Mouse (Mus musculus): ENCODE measurements around the gene Pigw.

Gene Pigw

DNA sequence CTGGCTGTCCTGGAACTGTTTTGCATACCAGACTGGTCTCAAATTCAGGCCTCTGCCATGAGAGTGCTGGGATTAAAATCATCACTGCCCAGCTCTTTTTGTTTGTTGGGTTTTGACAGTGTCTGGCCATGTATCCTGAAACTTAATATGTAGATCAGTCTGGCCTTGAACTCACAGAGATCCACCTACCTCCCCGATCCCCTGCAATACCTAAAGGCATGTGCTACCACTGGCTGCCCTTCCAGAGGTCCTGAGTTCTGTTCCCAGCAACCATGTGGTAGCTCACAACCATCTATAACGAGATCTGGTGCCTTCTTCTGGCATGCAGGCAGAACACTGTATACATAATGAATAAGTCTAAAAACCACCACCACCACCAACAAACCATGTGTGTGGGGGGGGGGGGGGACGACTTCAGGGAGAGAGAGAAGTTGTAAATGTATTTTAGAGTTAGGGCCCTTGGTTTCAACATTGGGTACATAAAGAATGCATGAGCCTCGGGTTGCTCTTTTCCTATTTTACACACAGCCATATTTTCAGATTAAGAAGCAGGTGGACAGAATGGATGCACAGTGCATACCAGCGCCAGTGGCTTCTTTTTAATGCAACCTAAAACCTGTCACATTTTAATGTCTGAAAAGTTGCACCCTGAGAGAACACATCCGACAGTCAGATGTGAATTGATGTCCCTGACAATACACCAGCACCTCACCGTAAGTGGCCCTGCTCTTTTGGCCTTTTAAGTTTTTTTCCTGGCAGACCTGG, 896 bp downstream of the Pigw start:
- 13% methylated on average over 7 of the region's 7 CpGs for WGBS

DNA sequence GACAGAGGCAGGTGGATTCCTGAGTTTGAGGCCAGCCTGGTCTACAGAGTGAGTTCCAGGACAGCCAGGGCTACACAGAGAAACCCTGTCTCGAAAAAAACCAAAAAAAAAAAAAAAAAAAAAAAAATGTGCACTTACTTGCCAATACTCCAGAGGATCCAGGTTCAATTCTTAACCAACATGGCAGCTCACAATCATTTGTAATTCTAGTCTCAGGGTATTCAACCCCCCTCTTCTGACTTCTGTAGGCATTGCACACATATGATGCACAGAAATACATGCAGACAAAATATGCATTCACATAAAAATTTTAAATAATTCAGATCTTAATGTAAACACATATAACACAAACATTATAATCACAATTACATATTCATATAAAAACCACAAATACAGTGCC, 4.1 kb downstream of the Pigw start:
- WGBS, result 38% methylated on average over 1 of the region's 1 CpGs

DNA sequence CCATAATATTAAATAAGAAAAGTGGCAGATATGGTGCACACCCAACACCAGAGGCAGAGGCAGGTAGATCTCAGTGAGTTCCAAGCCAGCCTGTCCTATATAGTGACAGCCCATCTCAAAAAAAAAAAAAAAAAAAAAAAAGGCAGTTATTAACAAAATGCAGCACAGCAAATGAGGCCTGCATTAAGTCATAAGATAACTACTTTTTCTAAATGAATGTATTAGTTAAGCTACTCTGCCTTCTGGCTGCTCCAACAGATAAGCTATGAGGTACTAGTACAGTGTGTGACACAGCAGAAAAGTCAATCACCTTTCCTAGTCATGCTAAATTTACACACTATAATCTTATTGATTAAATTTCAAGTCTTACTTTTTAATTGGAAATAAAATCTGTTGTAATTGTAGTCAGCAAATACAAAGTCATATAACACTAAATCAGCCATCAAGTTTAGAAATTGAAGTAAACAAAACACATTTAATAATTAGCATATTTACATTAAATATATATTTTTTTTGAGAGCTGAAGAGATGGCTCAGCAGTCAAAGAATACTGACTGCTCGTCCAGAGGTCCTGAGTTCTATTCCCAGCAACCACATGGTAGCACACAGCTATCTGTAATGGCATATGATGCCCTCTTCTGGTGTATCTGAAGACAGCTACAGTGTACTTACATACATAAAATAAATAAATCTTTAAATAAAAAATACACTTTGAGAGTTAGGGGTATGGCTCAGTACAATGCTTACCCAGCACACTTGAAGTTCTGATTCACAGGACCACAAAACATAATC, 6.8 kb downstream of the Pigw start:
- WGBS, result 60% methylated on average over 1 of the region's 1 CpGs

DNA sequence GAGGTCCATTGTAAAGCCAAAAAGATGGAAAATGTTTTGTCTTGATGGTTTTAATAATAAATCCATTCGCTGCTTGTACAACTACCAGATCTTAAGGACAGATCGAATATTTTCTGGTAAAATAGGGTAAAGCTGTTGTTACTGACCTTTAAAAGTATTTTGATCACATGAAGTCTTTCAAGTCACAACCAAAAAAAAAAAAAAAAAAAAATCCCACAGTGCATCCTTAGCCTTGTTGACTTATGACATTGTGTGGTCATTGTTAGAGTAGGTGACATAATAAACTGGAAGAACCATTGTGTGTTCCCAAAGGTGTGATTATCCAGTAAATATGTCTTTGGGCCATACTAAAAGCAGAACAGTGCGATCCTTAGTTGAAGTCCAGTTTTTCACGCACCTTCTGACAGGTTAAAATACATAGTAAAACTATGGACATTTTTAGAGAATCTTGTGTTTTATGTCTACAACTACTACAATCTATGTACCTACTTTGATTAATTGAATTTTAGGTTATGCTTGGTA, 8.5 kb downstream of the Pigw start:
- 63% methylated on average over 4 of the region's 4 CpGs for WGBS

DNA sequence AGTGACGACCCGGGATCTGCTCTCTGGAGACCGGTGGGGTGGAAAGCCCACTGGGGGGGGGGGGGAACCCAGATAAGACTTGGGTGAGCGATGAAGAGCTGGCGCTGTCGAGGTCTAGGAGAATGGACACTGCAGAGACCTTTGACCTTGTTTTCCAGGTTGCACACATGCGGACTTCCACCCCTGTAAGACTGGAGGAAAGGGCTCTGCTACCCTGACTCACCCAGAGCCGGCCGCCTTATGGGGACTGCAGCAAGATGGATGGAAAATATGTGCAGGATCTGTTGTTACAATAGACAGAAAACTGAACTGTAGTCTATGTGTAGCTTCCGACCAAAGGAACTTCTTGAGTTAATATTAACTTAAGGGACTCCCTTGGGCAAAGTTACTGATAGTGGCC, 9.0 kb downstream of the Pigw start:
- WGBS, result 1% methylated on average over 10 of the region's 10 CpGs

DNA sequence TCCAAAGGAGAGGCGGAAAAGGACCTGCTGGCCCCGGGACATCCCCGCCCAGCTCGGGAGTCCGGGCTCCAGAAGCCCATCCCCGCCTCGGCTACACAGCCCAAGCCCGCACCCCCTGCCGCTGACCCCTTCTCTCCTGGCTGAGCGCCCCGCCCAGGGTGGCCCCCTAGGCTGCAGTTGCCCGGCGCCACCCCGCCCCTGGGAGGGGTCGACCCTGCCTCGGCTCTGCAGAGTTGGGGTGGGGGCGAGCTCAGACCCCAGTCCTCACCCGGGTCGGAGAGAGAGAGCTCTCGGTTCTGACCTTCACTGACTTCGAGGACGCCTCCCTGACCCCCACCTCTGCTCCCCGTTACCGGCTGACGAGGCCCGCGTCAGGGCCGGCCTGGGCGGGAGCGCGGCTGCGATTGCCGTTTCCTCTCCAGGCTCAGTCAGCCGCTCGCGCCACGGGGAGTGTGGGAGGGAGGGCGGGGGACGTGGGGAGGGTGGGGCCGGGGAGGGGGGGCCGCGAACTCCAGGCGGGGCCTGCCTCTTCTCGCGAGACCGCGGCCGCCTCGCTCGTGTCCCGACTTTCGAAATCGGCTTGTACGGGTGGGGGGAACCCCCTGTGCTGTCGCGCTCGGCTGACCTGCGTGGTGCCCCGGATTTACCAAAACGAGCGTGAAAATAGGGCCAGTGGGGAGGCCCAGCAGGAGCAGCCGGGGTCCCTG, 9.6 kb downstream of the Pigw start, which contains the start of gene Ggnbp2:
Gene Ggnbp2 (minus strand): TSS at position 481 of the 707 bp plus-strand sequence.
- under 1% methylated on average over 52 of the region's 62 CpGs for WGBS

DNA sequence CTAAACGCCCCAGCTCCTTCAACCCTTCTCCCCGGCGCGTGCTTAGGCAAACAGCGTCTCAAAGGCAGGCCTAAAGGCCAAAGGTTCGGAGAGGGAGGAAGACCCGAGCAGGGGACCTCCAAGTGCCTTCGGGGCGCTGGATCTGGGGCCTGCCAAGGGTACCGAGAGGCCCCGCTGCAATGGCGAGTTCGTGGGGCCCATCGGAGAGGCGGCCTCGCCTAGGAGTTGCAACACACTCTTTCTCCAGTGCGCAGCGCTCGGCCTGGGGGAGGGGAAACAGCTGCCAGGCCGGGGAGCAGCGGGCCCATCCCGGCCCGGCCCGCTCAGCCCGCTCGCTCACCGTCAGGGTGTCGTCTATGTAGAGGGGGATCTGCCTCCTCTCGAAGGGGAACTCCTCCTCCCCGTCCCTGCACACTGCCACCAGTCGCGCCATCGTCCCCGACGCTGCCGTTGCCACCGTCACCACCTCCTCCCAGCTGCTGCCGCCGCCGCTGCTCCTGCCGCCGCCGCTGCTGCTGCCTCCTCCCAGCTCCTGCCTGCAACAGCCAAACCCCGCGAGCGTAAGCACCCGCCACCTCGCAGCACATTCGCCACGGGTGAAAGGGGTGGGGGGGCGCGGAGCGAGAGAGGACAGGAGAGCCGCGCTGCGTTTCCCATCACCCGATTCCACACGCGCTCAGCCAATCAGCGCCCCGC, 10.4 kb downstream of the Pigw start:
- WGBS, result under 1% methylated on average over 60 of the region's 61 CpGs

DNA sequence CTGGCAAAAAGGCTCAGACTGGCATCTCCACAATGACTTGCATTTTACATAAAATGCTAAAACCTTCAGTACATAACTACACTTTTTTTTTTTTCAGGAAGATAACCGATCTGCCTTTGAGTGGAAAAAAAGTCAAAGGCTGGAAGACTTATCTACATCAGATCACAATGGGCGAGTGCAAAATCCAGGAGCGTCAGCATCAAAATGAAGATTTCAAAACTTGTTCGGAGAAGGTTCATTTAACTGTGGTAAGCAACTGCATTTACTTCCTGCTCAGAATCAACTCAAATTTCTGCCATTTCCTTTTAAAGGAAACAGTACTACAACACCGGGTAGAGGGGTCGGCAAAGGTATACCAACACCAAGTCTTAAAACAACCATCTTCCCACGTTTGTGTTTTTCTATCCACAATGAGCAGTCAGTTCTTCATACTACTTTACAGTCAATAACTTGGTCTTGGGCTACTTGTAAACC, 11.3 kb downstream of the Pigw start:
- 4% methylated on average over 7 of the region's 7 CpGs for WGBS

DNA sequence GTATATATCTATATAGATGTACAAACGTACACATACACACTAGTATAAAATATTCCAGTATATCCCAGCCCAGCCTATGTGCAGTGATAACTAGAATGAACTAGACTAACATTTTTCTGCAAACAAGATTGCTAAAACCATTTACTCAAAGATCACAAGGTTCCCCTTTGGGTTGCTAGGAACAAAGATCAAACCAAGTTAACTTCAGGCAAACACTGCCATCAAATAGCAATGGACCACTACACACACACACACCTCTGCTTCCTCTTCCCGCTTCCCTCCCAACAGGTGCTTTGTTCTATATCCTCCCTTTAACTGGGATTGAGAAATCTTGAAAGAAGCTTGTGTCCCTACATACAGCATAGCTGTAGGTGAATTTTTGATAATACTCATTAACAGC, 12.5 kb downstream of the Pigw start:
- WGBS, result 73% methylated on average over 2 of the region's 2 CpGs

DNA sequence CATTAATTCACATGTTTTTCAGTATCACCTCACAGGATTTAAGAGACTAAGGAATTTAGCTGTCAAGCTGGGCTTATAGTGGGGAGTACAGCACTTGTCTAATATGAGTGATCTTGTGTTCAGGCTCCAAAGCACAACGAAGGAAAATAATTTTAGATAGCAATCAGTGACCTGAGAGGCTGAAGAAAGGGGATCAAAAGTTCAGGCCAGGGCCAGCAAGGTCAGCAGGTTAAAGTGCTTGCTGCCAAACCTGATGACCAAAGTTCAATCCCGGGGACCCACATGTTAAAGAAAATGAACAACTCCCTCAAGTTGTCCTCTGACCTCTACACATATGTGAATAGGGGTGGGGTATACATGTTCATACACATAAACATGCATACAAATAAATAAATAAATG, 14.8 kb downstream of the Pigw start:
- 70% methylated on average over 2 of the region's 2 CpGs for WGBS

DNA sequence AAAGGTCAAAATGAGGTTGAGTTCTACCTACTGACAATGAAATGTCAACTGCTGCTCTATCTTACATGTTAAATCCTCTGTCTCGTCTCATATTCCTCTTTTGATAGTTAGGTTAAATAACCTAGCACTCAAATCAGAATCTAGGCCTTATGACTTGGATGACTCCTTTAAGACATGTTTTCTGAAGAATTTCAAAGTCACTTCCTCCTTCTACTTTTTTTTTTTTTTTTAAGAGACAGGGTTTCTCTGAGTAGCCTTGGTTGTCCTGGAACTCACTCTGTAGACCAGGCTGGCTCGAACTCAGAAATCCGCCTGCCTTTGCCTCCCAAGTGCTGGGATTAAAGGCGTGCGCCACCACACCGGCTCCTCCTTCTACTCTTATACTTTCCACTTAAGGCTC, 24.8 kb downstream of the Pigw start:
- 96% methylated on average over 6 of the region's 6 CpGs for WGBS

DNA sequence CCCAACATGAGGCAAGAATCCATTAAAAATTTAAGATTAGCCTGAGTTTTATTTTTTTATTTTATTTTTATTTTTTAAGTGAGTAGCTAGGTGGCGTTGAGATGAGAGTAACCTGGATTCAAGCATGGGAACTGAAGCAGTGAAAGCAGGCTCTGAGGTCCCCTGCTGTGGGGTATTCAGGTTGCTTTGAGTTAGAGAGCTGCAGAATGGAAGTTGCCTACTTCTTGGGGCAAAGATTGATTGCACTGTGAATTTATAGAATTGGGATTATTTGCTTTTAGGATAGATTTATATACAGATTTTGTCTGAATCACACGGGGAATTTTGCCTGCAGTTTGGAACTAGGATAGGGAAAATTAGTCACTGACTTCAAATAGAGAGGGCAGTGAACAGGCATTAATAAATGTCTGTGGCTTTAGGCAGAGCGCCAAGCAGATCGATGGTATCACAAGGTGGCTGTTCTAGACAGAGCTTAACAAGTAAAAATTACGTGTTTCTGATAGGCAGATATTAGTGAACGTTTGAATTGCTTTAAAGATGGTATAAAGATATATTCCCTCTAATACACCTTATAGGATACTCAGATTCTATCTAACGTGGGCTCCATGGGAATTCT, 32.5 kb downstream of the Pigw start:
- 83% methylated on average over 7 of the region's 7 CpGs for WGBS

DNA sequence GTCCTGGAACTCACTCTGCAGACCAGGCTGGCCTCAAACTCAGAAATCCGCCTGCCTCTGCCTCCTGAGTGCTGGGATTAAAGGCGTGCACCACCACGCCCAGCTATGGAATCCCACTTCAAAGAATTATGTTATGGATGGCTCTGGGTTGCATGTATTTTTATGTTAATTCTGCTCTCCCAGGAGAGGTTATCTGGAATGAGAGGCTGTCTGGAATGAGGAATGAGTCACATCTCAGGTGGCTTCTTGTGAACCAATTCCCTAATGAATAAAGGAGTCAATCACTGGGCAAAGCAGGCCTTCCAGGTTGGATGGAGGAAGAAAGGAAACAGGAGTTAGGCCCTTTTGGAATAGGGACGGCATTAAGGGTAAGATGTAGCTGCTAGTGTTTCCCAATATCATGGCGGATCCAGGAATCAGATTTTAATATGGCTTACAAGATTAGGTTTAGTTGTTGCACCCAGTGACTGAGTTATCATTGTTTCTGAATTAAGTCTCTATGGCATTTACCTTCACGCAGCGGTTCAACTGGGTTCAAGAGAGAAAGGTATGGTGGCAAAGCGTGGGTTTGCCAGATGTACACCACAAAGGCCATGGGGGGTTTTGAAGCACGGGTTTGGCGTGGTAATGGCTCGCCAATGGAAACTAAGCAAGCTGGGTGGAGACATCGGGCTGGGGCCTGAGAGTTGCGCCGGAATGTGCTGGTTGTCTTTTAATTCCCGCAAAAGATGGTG, 33.2 kb downstream of the Pigw start:
- WGBS, result 97% methylated on average over 15 of the region's 15 CpGs

DNA sequence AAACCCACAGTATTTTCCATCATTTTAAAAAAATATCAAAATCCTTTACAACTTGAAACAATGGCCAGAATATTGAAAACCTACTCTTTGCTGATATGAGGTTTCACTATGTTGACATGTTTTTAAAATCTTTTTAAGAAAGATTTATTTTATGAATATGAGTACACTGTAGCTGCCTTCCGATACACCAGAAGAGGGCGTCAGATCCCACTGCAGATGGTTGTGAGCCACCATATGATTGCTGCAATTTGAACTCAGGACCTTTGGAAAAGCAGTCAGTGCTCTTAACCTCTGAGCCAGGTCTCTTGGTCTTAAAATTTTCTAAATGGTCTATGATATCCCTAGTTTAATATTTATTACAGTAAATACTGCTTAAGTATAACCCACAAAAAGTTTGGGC, 40.8 kb downstream of the Pigw start:
- 95% methylated on average over 2 of the region's 2 CpGs for WGBS

DNA sequence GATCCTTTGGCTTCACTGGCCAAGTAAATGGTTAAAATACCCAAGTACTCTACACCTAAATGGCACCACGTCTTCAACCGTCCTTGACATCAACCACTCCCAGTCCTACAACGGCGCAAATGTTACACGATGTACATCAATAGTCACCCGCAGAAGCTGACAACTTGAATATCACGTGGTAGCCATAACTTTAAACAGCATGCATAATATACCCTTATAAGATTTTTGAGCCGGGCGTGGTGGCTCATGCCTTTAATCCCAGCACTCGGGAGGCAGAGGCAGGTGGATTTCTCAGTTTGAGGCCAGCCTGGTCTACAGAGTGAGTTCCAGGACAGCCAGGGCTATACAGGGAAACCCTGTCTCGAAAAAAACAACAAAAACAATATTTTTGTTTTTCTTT, 50.6 kb downstream of the Pigw start:
- 69% methylated on average over 11 of the region's 11 CpGs for WGBS

DNA sequence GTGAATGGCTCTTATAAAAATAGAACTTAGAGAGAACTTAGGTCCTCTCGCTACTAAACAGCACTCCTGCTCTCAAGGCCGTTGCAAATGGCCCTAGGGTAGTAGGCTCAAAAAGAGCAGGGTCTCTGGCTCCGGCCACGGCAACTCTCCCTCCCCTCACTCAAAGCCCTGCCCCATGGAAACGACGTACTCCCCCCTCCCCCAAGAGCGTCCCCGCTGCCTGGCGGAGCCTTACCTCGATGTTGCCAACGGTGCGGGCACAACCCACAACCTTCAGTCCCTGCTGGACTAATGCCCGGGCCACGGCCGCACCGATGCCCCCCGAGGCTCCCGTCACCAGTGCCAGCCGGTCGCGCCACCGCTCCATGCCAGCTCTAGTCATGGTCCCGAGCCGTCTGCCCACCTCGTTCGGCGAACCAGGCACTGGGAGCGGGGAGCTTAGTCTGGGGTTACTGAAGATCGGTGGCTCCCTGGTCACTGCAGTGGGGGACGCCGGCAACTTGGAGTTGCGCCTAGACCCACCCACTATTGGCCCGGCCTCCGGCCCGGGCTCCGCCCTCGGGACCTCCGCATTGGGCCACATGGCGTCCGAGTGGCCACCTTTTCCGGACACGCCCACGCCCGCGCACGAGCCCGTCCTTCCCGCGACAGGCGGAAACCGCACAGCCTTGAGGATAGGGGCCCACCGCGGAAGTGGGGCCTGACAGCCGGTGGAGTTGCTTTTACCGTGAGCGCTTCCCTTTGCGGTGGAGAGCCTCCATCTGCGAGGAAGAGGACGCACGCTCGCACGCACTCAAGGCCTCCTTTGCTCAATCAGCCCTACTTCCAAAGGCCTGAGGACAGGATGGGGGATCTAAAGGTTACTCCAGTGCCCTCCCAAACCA, 51.3 kb downstream of the Pigw start, which contains the start of gene Dhrs11:
Gene Dhrs11 (minus strand): TSS at position 479 of the 884 bp plus-strand sequence.
- WGBS, result under 1% methylated on average over 62 of the region's 62 CpGs

DNA sequence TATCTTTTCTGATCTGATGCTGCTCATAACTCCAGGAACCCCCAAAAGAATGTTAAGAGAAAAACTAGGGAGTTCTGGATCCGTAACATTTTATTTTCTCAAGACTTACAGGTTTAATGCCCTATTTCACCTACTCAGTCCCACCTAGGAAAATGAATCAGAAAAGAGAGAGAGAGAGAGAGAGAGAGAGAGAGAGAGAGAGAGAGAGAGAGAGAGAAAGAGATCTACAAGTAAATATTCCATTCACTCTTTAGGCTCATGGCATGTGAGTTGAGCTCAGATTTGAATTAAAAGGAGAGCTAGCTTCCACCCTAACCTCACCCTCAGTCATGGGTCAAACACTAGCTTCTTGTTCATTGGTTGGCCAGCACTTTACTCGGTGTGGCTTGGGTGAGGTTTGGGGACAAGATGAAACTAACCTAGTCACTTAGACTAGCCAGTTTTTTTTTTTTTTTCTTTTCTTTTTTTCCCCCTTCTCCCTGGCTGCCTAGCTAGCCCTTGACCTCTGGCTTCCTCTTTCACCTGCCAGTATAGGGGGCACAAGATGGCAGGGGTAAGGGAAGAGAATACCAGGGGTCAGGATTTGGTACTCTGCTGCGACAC, 52.1 kb downstream of the Pigw start:
- WGBS, result 56% methylated on average over 3 of the region's 3 CpGs

Measured in cerebral cortex, adult 2 months (tissue).